Mouse (Mus musculus) forebrain, embryonic 10.5 days (tissue): Measurements from ENCODE around the gene Cxcl14. TPM values are rescaled to one million over a fixed set of nuclear protein-coding genes. Genes with fewer than 3 reads are reported as not detected.

Experiments
- DNase-seq: peaks from one replicate; pipeline ENCODE4 v3.0.0-alpha.2; 2017; ENCODE audit warnings: low spot score; ENCODE audit errors: extremely low spot score
- H3K27ac ChIP-seq: fragments of 300-500 bp; sonication (generic); 2 replicates; pipeline ENCODE4 v1.5.1; 2016; ENCODE audit warnings: mild to moderate bottlenecking
- H3K27me3 ChIP-seq: fragments of 300-500 bp; sonication (generic); 2 replicates; pipeline ENCODE4 v1.6.1; 2016; ENCODE audit warnings: mild to moderate bottlenecking; ENCODE audit not compliant: poor library complexity, severe bottlenecking
- H3K36me3 ChIP-seq: fragments of 300-500 bp; sonication (generic); replicated peaks from 2 replicates; pipeline ENCODE4 v1.6.1; 2016; ENCODE audit warnings: mild to moderate bottlenecking, moderate library complexity
- H3K4me1 ChIP-seq: fragments of 300-500 bp; sonication (generic); 2 replicates; pipeline ENCODE4 v1.6.1; 2016
- H3K4me3 ChIP-seq: fragments of 300-500 bp; sonication (generic); 2 replicates; pipeline ENCODE4 v1.5.1; 2016; ENCODE audit warnings: mild to moderate bottlenecking, moderate library complexity
- H3K9me3 ChIP-seq: fragments of 300-500 bp; sonication (generic); 2 replicates; pipeline ENCODE4 v1.6.1; 2016; ENCODE audit warnings: mild to moderate bottlenecking, moderate library complexity
- WGBS: fragments of 180-500 bp; shearing (Covaris S2); methylation state at CpG from one replicate; pipeline ENCODE4 v1.1.7; 2016; 5-methylcytosine and 5-hydroxymethylcytosine counted together
- polyA plus RNA-seq: library from polyadenylated mRNA; unstranded; fragments of >200 nt; fragmentation: Nextera tagmentation; extraction: Ambion mirVana; gene quantifications from 2 replicates; pipeline ENCODE4 v1.2.1, GENCODE M21; 2016

Gene Cxcl14
- polyA plus RNA-seq, 1 experiment from 2014 or later: 2.7 TPM

DNA sequence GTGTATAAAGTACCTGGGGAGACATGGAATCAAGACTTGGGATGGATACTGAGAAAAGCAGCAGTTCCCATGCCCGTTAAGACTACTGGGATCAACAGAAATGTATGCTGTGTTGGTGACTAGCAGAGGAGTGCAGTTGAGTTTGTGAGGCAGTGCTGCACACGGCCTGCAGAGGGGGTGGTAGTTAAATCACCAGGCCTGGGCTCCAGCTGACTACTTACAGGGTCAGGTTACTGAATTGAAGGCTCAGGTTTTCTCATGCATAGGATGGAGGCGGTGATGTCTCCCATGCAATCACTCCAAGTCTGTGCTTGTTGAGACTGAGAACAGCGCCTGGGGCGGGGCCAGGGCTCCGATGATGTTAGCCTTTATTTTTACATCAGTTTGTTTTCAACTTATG is 31.4 kb upstream of the Cxcl14 start:
- Histone ChIP-seq H3K9me3 (no peaks in the 10 kb centered on the region), H3K36me3 (no peaks in the 10 kb centered on the region), H3K27me3 (peaks cover 10% of the 10 kb centered on the region), H3K4me3 (no peak overlapping the region), H3K27ac (no peak overlapping the region), H3K4me1 (peaks cover 27% of the 10 kb centered on the region)
- DNase-seq: peak; percentile 28
- 21% methylated on average over 6 of the region's 6 CpGs for WGBS

DNA sequence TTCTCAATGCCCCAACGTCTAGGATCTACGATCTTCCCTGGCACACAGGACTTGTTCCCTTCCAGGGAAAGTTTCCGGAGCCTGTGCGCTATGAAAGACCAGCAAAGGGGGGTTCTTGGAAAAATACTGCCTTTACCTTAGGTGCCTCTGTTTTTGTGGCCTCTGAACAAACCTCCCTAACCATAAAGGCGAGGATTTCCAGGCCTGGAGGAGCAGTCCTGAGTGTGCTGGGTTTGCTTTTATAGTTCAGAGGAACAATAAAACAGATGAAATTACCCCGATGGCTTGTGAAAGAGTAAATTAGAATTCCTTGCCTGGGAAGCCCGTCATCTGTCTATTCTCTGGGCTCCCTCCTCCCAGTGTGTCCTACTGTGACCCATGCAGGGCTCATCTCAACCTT is 25.3 kb upstream of the Cxcl14 start:
- Histone ChIP-seq H3K27ac (0 out of 2 replicates have a peak overlapping the region, but pooled peaks have one; percentile 8), H3K9me3 (no peaks in the 10 kb centered on the region), H3K27me3 (peaks cover 5% of the 10 kb centered on the region), H3K4me1 (peaks cover 8% of the 10 kb centered on the region), H3K36me3 (no peaks in the 10 kb centered on the region), H3K4me3 (no peak overlapping the region)
- DNase-seq: no peak
- WGBS: 77% methylated on average over 7 of the region's 7 CpGs

DNA sequence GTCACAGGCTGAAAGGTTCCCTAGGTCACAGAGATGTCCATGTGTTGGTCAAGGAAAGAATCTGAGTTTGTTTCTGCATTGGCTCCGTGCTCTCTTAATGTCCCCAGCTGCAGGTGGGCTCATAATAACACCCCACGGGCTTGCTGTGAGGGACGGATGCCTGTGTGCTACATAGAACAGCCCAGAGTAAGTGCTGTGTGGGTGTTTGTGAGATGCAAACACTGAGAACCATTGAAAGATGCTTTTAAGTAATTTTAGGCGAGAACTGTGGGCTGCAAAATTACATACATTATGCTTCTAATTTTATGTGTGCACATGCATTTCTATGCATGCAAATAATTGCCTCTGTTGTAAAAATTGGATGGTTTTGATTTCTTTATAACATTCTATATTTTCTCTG is 20.6 kb upstream of the Cxcl14 start:
- no peak for DNase-seq
- no peak overlapping the region for H3K4me3 ChIP-seq
- 74% methylated on average over 4 of the region's 4 CpGs for WGBS
- no peak overlapping the region for H3K27ac ChIP-seq
- H3K27me3 ChIP-seq: peaks cover 6% of the 10 kb centered on the region
- H3K9me3 ChIP-seq: no peaks in the 10 kb centered on the region
- peaks cover 21% of the 10 kb centered on the region for H3K4me1 ChIP-seq
- H3K36me3 ChIP-seq: no peaks in the 10 kb centered on the region

DNA sequence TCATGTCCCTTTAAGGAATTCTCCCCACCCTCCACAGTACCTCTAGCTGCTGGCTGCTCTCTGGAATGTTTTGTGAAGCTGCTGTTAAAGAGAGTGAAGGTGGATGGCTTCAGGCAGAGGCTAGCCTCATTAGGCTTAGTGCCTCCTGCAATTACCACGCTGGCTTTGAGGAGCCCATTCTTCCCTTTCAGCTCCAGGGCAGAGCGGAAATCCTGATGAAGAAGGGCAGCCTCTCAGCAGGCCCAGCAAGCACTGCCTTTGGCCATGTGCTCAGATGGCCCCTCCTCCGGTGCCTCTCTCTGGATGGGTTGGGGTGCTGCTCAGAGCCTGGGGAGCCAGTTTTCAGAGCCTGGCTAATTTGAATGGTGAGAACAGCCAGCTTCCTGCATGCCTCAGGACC is 18.9 kb upstream of the Cxcl14 start:
- Histone ChIP-seq H3K9me3 (peaks cover 6% of the 10 kb centered on the region), H3K27me3 (peaks cover 10% of the 10 kb centered on the region), H3K36me3 (no peaks in the 10 kb centered on the region), H3K4me3 (no peak overlapping the region), H3K4me1 (peaks cover 18% of the 10 kb centered on the region), H3K27ac (peak overlapping the region; percentile 71)
- WGBS: 13% methylated on average over 3 of the region's 3 CpGs
- DNase-seq: peak; percentile 51

DNA sequence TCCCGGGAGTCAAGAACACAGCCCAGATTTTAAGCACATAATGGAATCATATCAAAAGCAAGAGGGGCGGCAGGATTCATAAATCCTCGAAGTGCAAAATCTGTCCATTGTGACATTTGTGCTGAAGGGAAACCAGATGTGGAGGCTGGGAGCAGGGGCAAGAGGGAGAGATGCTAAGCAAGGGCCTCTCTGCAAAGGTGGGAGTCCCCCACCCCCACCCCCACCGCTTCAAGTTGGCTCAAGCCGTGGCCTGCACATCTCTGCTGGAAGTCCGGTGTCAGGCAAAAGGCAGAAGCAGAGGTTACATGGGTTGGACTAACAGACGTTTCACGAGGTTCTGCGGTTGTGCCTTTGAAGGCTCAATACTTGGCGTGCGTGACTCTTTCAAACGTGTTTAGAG is 8.7 kb upstream of the Cxcl14 start:
- Histone ChIP-seq H3K36me3 (no peaks in the 10 kb centered on the region), H3K4me1 (peaks cover 16% of the 10 kb centered on the region), H3K27ac (no peak overlapping the region), H3K27me3 (peaks cover 15% of the 10 kb centered on the region), H3K9me3 (peaks cover 5% of the 10 kb centered on the region; the same call in 1 of the 2 replicates), H3K4me3 (no peak overlapping the region)
- DNase-seq: no peak
- WGBS: 76% methylated on average over 12 of the region's 12 CpGs

DNA sequence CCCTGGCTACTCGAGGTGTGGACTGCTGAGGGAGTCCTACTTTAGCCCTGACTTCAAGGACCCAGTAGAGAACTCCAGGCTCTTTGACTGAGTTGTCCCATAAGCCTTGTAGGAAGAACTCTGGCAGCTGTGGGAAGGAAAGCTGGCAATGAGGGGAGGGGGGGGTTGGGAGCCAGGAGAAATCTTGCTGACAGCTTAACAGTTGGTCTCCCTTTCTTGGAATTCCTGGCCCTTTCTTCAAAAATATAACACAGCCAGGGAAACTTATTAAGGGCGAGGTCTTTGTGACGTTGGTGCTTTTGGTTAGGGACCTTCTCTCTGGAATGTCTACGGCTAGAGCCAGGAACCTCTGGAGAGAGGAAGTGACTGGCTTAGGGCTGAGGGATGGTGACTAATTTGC is 8.1 kb upstream of the Cxcl14 start:
- WGBS: 69% methylated on average over 4 of the region's 4 CpGs
- Histone ChIP-seq H3K27me3 (peaks cover 21% of the 10 kb centered on the region), H3K27ac (no peak overlapping the region), H3K4me3 (no peak overlapping the region), H3K9me3 (no peaks in the 10 kb centered on the region; the same call in 1 of the 2 replicates), H3K36me3 (no peaks in the 10 kb centered on the region), H3K4me1 (peaks cover 16% of the 10 kb centered on the region)
- no peak for DNase-seq

DNA sequence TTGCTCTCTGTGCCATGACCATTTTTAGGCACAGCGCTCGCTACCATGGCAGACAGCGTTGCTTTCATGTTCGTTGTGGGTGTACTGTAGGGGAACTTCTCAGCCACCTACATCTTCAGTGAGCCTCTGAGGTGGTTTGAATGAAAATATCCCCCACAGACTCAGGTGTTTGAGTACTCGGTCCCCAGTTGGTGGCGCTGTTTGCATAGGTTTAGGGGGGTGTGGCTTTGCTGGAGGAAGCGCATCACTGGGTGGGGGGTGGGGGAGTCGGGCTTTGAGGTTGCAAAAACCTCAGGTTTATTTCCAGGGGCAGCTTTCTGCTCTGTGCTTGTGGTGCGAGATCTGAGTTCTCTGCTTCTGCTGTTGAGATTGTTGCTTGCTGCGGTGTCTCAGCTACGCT is 3.0 kb upstream of the Cxcl14 start:
- peaks cover 57% of the 10 kb centered on the region for H3K27me3 ChIP-seq
- H3K4me3 ChIP-seq: no peak overlapping the region
- 95% methylated on average over 11 of the region's 11 CpGs for WGBS
- peaks cover 25% of the 10 kb centered on the region for H3K4me1 ChIP-seq
- no peak for DNase-seq
- H3K27ac ChIP-seq: no peak overlapping the region
- H3K36me3 ChIP-seq: no peaks in the 10 kb centered on the region
- no peaks in the 10 kb centered on the region for H3K9me3 ChIP-seq

DNA sequence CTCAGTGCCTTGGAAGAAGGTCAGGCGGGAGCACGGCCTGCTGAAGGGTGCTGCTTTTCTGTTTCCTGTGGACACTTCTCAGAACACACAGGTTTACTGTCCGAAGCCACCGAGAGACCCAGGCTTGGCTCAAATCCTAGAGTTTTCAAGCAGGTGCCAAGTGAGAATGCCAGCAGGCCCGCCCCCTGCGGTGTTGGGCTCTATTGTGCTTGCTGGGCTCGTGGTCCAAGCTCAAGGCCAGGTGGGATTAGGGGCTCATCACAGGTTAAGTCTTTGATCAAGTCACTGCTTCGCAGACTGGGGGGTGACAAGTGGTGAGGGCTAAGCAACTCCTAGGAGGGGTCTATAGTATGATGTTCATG is 289 bp upstream of the Cxcl14 start:
- DNase-seq: no peak
- Histone ChIP-seq H3K4me1 (peaks cover 29% of the 10 kb centered on the region), H3K27ac (peak overlapping the region; percentile 66; the same call in 1 of the 2 replicates), H3K36me3 (no peaks in the 10 kb centered on the region), H3K4me3 (peak overlapping the region; percentile 65), H3K9me3 (no peaks in the 10 kb centered on the region), H3K27me3 (peaks cover 84% of the 10 kb centered on the region)
- WGBS: 4% methylated on average over 8 of the region's 8 CpGs

DNA sequence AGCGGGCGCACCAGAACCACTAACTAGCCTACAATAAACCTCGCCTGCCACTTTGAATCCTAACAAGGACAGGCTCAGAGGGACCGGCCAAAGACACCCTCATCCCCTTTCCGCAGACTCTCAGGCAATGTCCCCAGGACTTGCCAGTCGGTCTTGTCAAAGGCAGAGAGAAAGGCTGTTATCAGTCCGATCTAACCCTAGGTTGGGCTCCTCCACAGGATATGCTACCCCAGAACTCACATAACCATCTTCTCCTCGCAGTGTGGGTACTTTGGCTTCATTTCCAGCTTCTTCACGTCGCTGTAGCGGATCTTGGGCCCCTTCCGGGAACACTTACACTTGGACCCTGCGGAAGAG is 787 bp downstream of the Cxcl14 start:
- Histone ChIP-seq H3K27me3 (peaks cover 95% of the 10 kb centered on the region), H3K27ac (peak overlapping the region; percentile 66), H3K4me1 (peaks cover 29% of the 10 kb centered on the region), H3K4me3 (peak overlapping the region; percentile 65), H3K9me3 (no peaks in the 10 kb centered on the region), H3K36me3 (no peaks in the 10 kb centered on the region)
- peak; percentile 45 for DNase-seq
- WGBS: 3% methylated on average over 13 of the region's 13 CpGs

DNA sequence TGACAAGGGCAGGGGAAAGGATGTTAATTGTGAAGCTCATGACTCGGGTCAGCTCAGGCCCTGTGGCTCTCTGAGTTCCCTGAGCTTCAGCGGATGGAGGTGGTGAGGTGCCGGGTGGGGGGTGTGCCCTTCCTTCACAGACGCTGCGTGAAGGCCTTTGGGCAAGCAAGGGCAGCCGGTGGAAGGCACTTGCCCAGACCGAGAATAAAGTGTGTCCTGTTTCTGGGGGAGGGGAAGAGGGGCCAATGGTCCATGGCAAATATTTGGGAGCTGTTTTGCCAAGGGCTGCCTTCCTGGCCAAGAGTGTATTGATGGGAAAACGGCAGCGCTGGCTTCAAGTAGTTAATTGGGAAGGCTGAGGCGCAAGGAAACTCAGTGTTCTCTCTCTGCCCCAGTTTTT is 1.4 kb downstream of the Cxcl14 start:
- H3K9me3 ChIP-seq: peaks cover 3% of the 10 kb centered on the region; the same call in 1 of the 2 replicates
- H3K36me3 ChIP-seq: no peaks in the 10 kb centered on the region
- H3K4me3 ChIP-seq: peak overlapping the region; percentile 65; the same call in 1 of the 2 replicates
- H3K27ac ChIP-seq: no peak overlapping the region
- peaks cover 100% of the 10 kb centered on the region for H3K27me3 ChIP-seq
- peak; percentile 27 for DNase-seq
- H3K4me1 ChIP-seq: peaks cover 29% of the 10 kb centered on the region
- 2% methylated on average over 10 of the region's 10 CpGs for WGBS

DNA sequence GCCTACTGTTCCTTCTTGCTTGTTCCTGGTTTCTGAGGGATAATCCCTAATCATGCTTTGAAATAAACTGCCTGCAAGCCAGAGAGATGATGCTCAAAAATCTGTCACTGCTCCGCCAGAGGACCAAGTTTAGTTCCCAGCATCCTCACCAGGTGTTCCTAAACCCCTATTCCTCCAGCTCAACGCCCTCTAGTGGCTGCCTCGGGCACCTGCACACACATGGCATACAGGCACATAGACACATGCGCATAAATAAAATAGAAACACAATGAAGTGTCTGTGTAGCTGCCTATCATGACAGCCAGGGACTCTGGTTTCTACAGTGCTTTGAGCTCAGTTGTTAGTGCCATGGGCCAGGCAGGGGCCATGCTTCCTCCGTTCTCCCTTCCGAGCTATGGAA is 6.4 kb downstream of the Cxcl14 start:
- DNase-seq: no peak
- no peaks in the 10 kb centered on the region for H3K36me3 ChIP-seq
- no peak overlapping the region for H3K27ac ChIP-seq
- no peak overlapping the region for H3K4me3 ChIP-seq
- H3K9me3 ChIP-seq: peaks cover 4% of the 10 kb centered on the region; the same call in 1 of the 2 replicates
- H3K4me1 ChIP-seq: peaks cover 30% of the 10 kb centered on the region
- H3K27me3 ChIP-seq: peaks cover 76% of the 10 kb centered on the region
- 84% methylated on average over 6 of the region's 6 CpGs for WGBS

DNA sequence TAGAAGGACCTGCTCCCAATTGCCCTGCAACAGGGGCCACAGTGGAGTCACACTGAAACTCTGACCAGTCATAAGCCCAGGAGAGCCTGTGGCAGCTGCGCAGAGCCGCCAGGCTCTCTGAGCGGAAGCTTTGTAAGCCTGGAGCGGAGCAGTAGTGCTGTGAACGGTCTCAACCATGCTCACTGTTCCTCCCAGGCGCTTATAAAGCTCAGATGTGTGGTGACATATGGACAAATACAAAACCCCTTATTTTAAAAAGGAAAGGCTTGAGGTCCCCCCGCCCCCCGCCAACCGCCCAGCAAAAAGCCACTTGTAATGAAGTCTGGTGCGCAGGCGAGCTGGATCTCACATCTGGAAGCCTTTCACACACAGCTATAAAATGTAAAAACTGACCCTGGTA is 7.1 kb downstream of the Cxcl14 start:
- 74% methylated on average over 11 of the region's 11 CpGs for WGBS
- H3K36me3 ChIP-seq: no peaks in the 10 kb centered on the region
- H3K9me3 ChIP-seq: peaks cover 4% of the 10 kb centered on the region; the same call in 1 of the 2 replicates
- DNase-seq: no peak
- H3K27ac ChIP-seq: no peak overlapping the region
- peaks cover 69% of the 10 kb centered on the region for H3K27me3 ChIP-seq
- no peak overlapping the region for H3K4me3 ChIP-seq
- peaks cover 23% of the 10 kb centered on the region for H3K4me1 ChIP-seq

DNA sequence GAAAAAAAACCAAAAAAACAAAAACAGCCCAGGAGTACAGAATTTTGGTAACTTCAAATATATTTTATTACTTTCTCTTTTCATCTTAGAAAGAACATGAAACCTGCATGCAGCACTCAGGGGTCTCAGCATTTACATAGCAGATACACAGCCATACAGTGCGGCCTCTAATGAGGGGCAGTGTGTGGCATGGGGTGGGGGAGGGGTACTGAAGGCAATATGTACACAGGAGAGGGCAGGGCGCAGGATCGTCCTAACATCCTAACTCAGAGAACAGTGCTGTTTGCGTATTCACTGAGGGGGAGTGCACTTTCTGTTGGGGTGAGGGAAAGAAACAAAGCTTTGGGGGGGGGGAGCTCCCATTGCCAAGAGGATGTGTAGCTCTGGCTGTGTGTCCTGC is 7.8 kb downstream of the Cxcl14 start:
- no peak overlapping the region for H3K27ac ChIP-seq
- no peak overlapping the region for H3K4me3 ChIP-seq
- H3K4me1 ChIP-seq: peaks cover 20% of the 10 kb centered on the region
- 43% methylated on average over 4 of the region's 4 CpGs for WGBS
- peaks cover 62% of the 10 kb centered on the region for H3K27me3 ChIP-seq
- H3K36me3 ChIP-seq: no peaks in the 10 kb centered on the region
- peaks cover 4% of the 10 kb centered on the region; the same call in 1 of the 2 replicates for H3K9me3 ChIP-seq
- no peak for DNase-seq

DNA sequence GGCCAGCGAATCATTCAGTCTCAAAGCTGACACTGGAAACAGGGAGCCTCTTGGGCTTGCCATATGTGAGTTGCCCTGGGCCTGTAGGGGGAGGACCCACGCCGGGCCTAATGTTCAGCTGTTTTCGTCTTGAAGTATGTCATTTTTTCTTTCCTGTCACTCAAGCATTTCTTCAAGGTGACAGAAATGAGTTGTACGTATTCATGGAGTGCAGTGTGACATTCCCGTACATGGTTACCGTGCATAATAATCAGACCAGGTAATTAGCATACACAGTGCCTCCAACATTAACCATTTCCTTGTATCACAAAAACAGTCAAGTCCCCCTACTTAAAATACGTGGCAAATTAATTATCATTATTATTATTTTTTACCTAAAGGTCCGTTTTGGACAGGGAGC is 9.3 kb downstream of the Cxcl14 start:
- no peak overlapping the region for H3K27ac ChIP-seq
- peaks cover 47% of the 10 kb centered on the region for H3K27me3 ChIP-seq
- no peaks in the 10 kb centered on the region for H3K36me3 ChIP-seq
- 88% methylated on average over 9 of the region's 9 CpGs for WGBS
- DNase-seq: no peak
- peaks cover 4% of the 10 kb centered on the region; the same call in 1 of the 2 replicates for H3K9me3 ChIP-seq
- no peak overlapping the region for H3K4me3 ChIP-seq
- peaks cover 20% of the 10 kb centered on the region for H3K4me1 ChIP-seq
